Mouse (Mus musculus): ENCODE results near the gene Abcd3. TPM values are rescaled to one million over a fixed set of nuclear protein-coding genes. Genes with fewer than 3 reads are reported as not detected.
A peak's percentile ranks its signal among the peaks of the same experiment; 100 is the strongest.

Gene Abcd3
- total and polyA plus RNA-seq, 3 experiments: 14.8 to 61.4 (median 29.9) TPM

DNA sequence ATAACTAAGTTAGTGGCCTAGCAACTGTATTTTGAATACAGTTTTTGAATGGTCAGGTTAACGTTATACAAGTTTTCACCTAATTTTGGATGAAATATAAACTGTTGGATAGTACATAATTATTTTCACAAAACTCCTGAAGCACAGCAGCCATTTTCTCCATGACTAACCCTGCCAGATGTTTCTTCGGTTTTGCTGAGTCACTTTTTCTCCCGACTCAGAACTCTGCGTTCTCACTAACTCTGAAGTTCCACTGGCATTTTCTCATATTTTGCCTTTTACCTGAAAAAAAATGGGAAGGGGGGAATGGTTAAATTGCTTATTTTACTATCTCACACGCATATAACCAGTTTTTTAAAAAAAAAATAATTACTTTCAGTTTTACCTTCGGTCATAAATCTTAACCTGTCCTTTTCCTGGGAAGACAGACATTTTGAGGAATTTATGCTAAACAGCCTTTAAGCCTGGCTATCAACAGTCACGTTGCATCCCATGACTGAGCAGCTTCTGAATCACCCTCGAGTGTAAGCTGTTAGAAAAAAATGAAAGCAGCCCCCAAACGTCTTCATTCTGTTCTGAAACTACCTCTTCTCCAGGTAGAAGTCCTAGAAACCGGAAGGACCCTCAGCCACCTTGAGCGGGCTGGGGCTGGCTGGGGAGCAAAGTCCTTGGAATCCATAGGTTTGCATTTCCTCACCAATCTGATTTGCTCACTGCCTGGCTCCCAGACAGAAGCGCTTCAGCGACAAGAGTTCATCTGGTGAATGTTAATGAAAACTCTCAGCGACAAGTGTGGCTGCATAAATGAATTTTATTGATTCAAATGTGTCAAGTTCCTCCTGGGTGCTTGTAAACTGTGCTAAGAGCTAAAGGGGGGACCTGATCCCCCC is 94.1 kb downstream of the Abcd3 start:
- no peaks in the 10 kb centered on the region for H3K4me1 ChIP-seq (ENCODE audit: control insufficient read depth in 1 of 2, insufficient read depth in 2 of 2, low read length in 2 of 2)
- no peaks in the 10 kb centered on the region for H3K36me3 ChIP-seq (ENCODE audit: control insufficient read depth in 1 of 2, insufficient read depth in 2 of 2, low read length in 2 of 2)
- peak overlapping the region; percentile 14; the same call in 1 of the 2 replicates for H3K9ac ChIP-seq (ENCODE audit: control insufficient read depth, low read depth, low read length, poor library complexity, severe bottlenecking)
- no peak for TF ChIP-seq SMC3 (IDR thresholded peaks at IDR 0.05; ENCODE audit: low read depth, low read length)
- no peak for TF ChIP-seq ZMIZ1 (IDR thresholded peaks at IDR 0.05; ENCODE audit: low read depth, low read length)
- no peak for TF ChIP-seq CHD1 (IDR thresholded peaks at IDR 0.05; ENCODE audit: low read depth, low read length)
- TF ChIP-seq POLR2AphosphoS5 (IDR thresholded peaks at IDR 0.05; ENCODE audit: borderline replicate concordance, low read depth, low read length): no peak
- no peak for TF ChIP-seq POLR2A (IDR thresholded peaks at IDR 0.05; ENCODE audit: control insufficient read depth in 1 of 2, insufficient read depth in 1 of 2, low read depth in 1 of 2, low read length in 2 of 2, poor library complexity in 1 of 2)
- no peak for TF ChIP-seq MAZ (IDR thresholded peaks at IDR 0.05; ENCODE audit: low read depth, low read length)
- no peak for TF ChIP-seq EP300 (IDR thresholded peaks at IDR 0.05; ENCODE audit: low read depth in 1 of 2, low read length in 2 of 2)
- no peak for TF ChIP-seq ELF1 (IDR thresholded peaks at IDR 0.05; ENCODE audit: low read depth, low read length)
- no peak for TF ChIP-seq JUND (IDR thresholded peaks at IDR 0.05; ENCODE audit: low read depth, low read length)
- TF ChIP-seq GABPA (IDR thresholded peaks at IDR 0.05; ENCODE audit: low read depth, low read length): no peak
- TF ChIP-seq MAFK (IDR thresholded peaks at IDR 0.05; ENCODE audit: borderline replicate concordance, low read depth, low read length): no peak
- TF ChIP-seq MXI1 (IDR thresholded peaks at IDR 0.05; ENCODE audit: low read depth, low read length): no peak
- no peak for TF ChIP-seq UBTF (IDR thresholded peaks at IDR 0.05; ENCODE audit: borderline replicate concordance, insufficient read depth, low read depth, low read length)
- no peak for TF ChIP-seq ZC3H11A (IDR thresholded peaks at IDR 0.05; ENCODE audit: low read depth, low read length)
- H3K9me3 ChIP-seq (replicated peaks; ENCODE audit: insufficient read depth, low read length): no peaks in the 10 kb centered on the region
- H3K79me2 ChIP-seq (ENCODE audit: control insufficient read depth, insufficient read depth, low read length, poor library complexity): no peaks in the 10 kb centered on the region
- H3K27ac ChIP-seq (ENCODE audit: control insufficient read depth, low read depth, low read length): no peak overlapping the region
- H3K4me3 ChIP-seq (ENCODE audit: control insufficient read depth in 1 of 2, insufficient read depth in 1 of 2, low read depth in 2 of 2, low read length in 2 of 2): peak overlapping the region; percentile 47 to 51; a peak in 3 of 4 replicates
- no peaks in the 10 kb centered on the region; a peak in 1 of 4 replicates for H3K27me3 ChIP-seq (ENCODE audit: control insufficient read depth in 1 of 2, insufficient read depth in 2 of 2, low read length in 2 of 2)
- no peak for DNase-seq (ENCODE audit: low read depth, low spot score)

DNA sequence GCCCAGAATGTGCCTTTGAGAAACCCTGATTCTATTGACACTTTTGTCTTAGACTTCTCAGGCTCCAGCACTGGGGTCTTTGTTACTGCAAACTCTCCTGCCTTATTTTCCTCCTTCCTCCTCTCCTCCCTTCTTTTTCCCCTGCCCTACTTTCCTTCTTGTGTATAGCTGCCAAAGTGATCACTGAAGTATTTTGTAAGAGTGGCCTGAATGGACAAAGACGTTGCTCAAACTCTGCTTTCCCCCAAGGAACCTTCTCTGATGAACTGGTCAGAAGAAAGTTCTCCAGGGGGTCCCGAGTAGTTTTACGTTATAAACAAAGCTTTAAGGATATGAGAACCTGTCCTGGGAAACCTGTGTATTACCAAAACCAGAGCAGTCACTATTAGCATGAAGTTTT is 95.4 kb downstream of the Abcd3 start:
- Histone ChIP-seq H3K9ac (ENCODE audit: control insufficient read depth, low read depth, low read length, poor library complexity, severe bottlenecking) (no peak overlapping the region), H3K36me3 (ENCODE audit: control insufficient read depth in 1 of 2, insufficient read depth in 2 of 2, low read length in 2 of 2) (no peaks in the 10 kb centered on the region), H3K4me3 (ENCODE audit: control insufficient read depth in 1 of 2, insufficient read depth in 1 of 2, low read depth in 2 of 2, low read length in 2 of 2) (no peak overlapping the region), H3K27ac (ENCODE audit: control insufficient read depth, low read depth, low read length) (no peak overlapping the region), H3K9me3 (replicated peaks; ENCODE audit: insufficient read depth, low read length) (no peaks in the 10 kb centered on the region), H3K27me3 (ENCODE audit: control insufficient read depth in 1 of 2, insufficient read depth in 2 of 2, low read length in 2 of 2) (no peaks in the 10 kb centered on the region; a peak in 1 of 4 replicates), H3K4me1 (ENCODE audit: control insufficient read depth in 1 of 2, insufficient read depth in 2 of 2, low read length in 2 of 2) (no peaks in the 10 kb centered on the region), H3K79me2 (ENCODE audit: control insufficient read depth, insufficient read depth, low read length, poor library complexity) (no peaks in the 10 kb centered on the region)
- no peak for TF ChIP-seq MAZ (IDR thresholded peaks at IDR 0.05; ENCODE audit: low read depth, low read length)
- TF ChIP-seq E2F4 (IDR thresholded peaks at IDR 0.05; ENCODE audit: borderline replicate concordance, low read depth, low read length): no peak
- no peak for TF ChIP-seq POLR2AphosphoS2 (IDR thresholded peaks at IDR 0.05; ENCODE audit: low read length)
- TF ChIP-seq TBP (IDR thresholded peaks at IDR 0.05; ENCODE audit: low read depth, low read length): no peak
- no peak for TF ChIP-seq TAL1 (IDR thresholded peaks at IDR 0.05; ENCODE audit: low read length)
- TF ChIP-seq NELFE (IDR thresholded peaks at IDR 0.05; ENCODE audit: low read depth, low read length): no peak
- no peak for TF ChIP-seq ZNF384 (IDR thresholded peaks at IDR 0.05; ENCODE audit: low read depth, low read length)
- no peak for TF ChIP-seq NRF1 (IDR thresholded peaks at IDR 0.05; ENCODE audit: insufficient read depth, low read depth, low read length, poor library complexity, severe bottlenecking)
- no peak for TF ChIP-seq USF1 (IDR thresholded peaks at IDR 0.05; ENCODE audit: low read depth, low read length)
- no peak for TF ChIP-seq UBTF (IDR thresholded peaks at IDR 0.05; ENCODE audit: borderline replicate concordance, insufficient read depth, low read depth, low read length)
- no peak for TF ChIP-seq POLR2AphosphoS5 (IDR thresholded peaks at IDR 0.05; ENCODE audit: borderline replicate concordance, low read depth, low read length)
- TF ChIP-seq ELF1 (IDR thresholded peaks at IDR 0.05; ENCODE audit: low read depth, low read length): no peak
- DNase-seq (ENCODE audit: low read depth, low spot score): no peak

Data from MEL (cell line).